Mouse (Mus musculus) cerebellum, postnatal 36 days (tissue): Measurements from ENCODE around the gene Madcam1.
"Not testable (repeated sequence)": the region's sequence is repeated elsewhere in the genome, so short reads cannot be mapped to it uniquely, and the experiment has no call there.

Experiments used
- DNase-seq, 2 experiments: peaks; one replicate each; pipeline ENCODE4 v3.0.0; 2021 to 2022; ENCODE audit warnings: mixed read lengths in 2 of 2

The Madcam1 gene

GRCm38 (mm10) chr10:79691986-79692548, 27.7 kb downstream of the Madcam1 start:
- no peak for DNase-seq

- no peak for DNase-seq
These were observed 29.4 kb downstream of the Madcam1 start for GRCm38 (mm10) chr10:79693580-79694378.

DNA sequence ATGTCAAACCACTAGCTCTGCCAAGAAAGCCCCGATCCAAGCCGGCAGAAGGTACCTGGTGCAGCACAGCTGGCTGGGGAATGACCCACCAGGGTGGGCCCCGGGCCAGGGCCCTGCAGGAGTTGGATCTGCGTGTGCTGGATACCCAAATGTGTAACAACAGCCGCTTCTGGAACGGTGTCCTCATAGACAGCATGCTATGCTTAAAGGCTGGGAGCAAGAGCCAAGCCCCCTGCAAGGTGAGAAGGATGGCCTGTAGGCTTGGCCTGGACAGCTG, 30.0 kb downstream of the Madcam1 start:
- DNase-seq, result no peak

DNA sequence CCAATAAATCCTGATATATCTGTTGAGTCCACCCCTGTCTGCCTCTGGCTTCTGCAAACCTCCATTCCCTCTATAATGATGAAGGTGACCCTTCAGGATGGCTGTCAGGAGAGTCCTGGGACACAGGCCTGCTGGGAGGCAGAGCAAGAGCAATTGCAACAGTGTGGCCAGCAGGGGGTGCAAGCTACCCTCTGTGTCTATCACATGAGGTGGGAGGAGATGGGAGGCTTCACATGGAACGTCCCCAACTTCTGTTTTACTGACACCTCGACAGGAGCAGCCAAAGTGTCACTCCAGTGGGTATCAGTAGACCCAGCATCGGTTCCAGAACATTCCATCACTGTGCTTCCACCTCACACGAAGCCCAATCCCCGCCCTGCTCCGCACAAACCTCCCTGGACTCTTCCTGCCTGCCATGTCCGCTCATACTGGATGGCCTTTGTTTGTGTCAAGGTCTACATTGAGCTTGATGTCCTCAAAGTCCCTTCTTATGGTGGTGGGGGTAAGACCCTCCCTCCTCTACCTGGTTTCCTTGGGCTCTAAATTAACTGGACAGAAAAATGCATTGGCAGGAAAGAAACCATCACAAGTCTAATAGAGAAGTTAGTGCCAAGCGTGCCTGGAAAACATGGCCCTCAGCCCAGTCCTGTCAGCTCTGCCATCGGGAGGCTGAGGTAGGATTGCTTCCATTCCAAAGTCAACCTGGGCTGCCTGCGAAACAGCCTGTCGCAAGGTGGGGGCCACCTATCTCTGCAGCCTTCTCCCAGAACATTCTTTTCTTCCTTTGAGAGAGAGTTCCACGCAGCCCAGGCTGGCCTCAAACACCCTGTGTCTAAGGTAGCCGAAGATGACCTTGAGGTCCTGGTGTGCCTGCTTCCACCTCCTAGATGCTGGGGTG, 31.1 kb downstream of the Madcam1 start:
- DNase-seq, result peak; percentile 76 to 86

DNA sequence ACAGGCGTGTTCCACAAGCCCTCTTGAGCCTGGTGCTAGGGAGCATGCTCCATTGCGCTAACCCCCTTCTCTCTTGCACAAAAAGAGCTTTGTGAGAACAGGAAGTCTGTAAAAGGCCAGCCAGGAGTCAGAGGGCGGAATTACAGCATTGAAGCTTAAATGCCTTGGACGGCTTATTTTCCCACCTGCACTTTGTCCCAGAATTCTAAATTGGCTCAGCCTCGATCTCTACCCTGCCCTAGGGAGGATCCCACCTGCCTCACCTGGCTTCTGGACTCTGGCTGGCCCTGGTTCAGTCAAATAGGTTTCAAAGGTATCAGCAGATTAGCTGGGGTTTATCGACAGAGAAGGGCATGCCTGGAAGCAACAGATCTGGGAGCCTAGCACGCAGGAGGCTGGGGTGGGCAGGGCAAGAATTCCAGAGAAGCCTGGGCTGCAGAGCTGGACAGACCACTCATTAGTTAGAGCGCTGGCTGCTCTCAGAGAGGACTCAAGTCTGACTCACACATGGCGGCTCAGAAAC, 31.8 kb downstream of the Madcam1 start:
- DNase-seq, result no peak

DNA sequence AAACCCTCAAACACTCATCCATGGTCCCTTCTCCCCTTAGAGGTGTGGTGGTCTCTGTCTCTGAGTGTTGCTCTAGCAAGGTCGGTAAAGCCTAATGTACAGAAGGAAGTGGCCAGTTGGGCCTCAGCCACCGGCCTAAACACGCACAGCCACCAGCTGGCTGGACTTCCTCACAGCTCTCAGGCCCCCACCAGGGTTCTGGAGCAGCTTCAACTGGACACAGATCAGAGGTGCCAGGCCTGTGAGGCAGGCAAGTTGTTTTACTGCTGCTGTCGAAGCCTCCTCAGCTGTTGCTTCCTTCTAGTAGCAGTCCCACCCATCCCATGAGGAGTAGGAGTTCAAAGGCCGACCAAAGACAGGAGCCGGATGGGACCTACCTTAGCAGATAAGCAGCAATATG, 33.6 kb downstream of the Madcam1 start:
- DNase-seq, result peak; percentile 90 to 92

DNA sequence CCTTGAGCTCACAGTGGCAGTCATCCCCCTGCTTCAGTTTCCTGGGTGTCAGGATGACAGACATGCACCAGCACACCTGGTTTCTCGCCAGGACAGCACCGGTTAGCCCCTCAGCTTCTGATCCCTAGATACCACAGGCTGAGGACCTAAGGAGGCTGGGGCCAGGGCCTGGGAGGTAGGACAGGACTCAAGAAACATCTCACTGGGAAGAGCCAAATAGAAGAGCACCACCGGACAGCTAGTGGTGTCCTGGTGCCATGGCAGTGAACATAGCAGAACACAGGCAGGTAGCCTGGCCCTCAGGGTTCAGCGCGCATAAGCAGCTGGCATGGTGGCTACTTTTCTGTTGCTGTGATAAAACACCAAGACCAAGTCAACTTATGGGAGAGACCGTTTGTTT, 34.1 kb downstream of the Madcam1 start:
- DNase-seq, result no peak

GRCm38 (mm10) chr10:79700676-79701075, 36.3 kb downstream of the Madcam1 start:
- no peak for DNase-seq

DNA sequence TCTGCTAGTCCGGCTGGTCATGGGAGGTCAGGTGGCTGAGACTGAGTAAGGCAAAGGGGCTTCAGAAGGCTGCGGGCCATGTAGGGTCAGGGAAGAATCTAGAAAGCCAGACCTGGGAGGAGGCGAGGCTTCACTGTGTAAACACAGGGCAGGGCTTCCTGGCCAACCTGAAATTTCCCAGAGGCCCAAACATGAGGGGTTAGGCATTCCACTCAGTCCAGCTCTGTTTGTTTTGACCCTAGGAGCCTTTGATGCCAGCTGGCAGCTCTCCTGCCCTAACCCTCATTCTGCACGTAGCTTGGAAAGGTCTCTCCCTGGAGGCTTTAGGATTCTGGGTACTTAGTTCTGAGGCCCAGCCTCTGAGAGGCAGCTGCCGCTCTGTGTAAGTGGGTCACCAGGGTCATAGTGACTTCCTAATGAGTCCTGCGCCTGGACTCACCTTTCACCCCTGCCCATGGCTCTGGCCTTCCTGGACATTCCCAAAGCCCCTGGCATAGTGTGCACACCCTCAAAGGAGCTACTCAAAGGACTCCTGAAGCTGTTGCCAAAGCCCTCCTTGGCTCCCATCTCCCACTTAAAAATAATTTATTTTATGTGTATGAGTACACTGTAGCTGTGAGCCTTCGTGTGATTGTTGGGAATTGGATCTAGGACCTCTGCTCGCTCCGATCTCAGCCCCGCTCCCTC, 37.2 kb downstream of the Madcam1 start:
- no peak for DNase-seq

DNA sequence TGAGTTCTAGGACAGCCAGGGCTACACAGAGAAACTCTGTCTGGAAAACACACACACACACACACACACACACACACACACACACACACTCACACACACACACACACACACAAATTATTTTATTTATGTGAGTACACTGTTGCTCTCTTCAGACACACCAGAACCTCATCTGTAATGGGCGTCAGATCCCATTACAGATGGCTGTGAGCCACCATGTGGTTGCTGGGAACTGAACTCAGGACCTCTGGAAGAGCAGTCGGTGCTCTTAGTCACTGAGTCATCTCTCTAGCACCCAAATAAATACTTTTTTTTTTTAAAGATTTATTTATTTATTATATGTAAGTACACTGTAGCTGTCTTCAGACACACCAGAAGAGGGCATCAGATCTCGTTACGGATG, 38.6 kb downstream of the Madcam1 start:
- DNase-seq, result not testable (repeated sequence)

- no peak for DNase-seq
These were observed 39.2 kb downstream of the Madcam1 start for GRCm38 (mm10) chr10:79703541-79703940.

DNA sequence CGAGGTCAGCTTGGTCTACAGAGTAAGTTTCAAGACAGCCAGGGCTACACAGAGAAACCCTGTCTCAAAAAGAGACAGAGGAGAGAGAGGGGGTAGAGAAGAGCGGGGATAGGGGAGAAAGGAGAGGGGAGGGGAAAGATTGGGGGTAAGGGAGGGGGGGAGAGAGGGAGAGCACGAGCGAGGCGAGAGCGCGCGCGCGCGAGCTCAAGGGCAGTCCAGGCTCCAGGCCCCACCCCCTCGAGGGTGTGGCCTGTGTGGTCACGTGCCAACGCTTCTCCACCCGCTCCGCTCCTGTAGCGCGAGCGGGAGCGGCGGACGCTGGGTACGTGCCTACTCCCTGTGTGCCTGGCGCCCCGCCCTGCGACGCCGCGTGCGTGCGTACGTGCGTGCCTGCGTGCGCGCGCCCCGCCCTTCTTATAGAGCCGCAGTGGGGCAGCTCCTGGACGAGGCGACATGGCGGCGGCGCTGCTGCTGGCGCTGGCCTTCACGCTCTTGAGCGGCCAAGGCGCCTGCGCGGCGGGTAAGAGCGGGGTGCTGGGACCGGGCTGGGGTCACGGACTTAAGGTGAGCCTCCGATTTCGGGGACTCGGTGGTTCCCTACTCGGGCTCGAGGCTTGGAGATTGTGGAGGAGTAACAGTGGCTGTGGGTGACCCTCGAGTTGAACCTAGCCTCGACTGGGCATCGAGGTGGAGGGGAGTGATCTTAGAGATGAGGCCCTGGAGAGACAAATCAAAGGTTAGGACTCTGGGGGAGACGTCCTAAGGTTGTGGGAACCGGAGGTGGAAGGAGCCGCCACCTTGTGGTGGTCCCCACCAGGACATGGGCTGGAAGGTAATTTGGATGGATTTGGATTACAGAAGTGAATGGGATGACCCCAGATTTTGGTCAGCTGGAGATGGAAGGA, 40.0 kb downstream of the Madcam1 start, which contains the start of gene Bsg:
TSS of gene Bsg (plus strand) at position 427 of the 905 bp plus-strand sequence.
- peak; percentile 98 to 100 for DNase-seq

DNA sequence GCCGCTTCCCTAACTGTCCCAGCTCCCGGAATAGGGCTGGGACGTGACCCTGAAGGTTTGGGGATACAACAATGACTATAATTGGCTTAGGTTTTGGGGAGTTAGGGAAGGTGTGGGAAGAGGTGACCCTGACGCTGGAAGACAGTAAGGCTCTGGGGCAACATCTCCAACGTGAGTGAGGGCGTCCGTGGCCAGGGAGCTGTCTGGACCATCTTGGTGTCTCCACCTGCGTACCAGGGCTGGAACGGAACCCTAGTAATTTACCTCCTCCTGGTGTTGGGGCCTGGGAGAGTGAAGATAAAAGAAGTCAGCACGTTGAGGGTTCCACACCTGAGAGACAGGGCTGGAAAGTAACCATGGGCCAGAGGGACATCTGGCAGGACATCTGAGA, 40.6 kb downstream of the Madcam1 start:
- DNase-seq, result no peak

DNA sequence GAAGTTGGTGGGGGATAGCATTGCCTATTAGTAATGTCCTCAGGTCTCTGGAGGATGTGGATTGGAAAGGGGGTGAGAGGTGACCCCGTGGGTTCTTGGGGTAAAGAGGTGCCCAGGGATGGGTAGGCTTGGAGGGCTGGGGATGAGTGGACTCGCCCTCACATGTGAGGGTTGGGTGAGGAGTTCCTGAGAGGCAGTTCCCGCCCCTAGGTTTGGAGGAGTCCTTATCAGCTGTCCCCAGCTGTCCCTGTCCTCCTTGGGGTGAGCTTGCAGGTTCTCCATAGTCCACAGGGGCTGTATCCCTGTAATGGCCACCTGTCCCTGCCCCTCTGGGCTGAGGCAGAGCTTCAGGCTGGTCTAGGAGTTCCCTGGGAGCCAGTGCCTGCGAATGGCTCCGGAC, 41.6 kb downstream of the Madcam1 start:
- DNase-seq, result no peak

DNA sequence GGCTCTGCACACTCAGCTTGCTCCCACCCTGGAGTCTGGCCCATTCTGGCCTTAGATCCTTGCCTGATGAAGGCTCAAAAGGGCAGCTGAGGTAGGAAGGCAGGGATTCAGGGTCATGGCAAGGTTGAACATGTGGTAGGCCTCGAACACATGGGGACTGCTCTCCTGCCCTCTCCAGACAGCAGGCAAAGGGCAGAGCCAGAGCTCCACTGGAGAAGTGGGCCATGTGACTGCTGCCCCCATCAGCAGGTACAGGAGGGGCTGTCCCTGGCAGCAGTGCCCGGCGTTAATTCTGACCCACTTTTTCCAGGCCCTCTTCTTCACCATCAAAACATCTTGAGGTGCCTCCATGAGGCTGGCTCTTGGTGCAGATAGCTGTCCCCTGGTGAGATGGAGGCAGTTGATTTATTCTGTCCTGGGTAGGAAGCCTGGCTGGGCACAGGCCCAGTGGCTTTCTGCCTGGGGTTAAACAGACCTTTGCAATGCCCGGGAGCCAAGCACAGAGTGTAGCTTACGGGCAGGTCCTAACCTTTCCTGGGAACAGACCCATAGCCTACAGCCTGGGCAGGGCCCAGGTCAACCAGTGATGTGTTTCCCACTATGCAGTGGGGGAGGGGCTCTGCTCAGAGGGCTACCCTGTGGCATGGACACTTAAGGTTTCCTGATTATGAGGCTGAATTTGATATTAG, 42.2 kb downstream of the Madcam1 start:
- peak; percentile 53 to 54 for DNase-seq

DNA sequence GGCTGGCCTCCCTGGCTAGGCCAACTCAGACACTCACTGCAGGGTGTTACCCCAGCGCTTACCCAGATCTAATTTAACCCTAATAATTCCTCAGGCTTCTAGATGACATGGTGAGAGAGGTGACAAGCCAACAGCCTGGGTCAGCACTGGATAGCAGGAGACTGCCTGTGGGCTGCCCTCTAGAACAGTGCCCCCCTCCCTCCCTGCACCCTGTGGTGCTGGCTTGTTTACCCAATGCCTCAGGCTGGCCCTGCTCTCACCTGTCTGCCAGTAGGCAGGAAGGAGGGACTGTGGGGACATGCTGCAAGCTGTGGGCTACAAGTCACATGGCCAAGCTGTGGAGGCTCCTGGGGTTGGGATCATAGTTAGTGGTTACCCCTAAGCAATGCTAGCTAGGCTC, 42.8 kb downstream of the Madcam1 start:
- DNase-seq, result peak; percentile 68 to 75

- DNase-seq, result no peak
These were observed 43.4 kb downstream of the Madcam1 start for GRCm38 (mm10) chr10:79707759-79708158.

DNA sequence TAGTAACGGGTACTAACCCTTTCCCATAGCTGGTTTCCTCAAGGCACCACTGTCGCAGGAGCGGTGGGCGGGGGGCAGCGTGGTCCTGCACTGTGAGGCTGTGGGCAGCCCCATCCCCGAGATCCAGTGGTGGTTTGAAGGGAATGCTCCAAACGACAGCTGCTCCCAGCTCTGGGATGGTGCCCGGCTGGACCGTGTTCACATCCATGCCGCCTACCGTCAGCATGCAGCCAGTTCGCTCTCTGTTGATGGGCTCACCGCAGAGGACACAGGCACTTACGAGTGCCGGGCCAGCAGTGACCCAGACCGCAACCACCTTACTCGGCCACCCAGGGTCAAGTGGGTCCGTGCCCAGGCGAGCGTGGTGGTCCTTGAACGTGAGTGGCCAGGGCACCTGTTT, 44.3 kb downstream of the Madcam1 start:
- no peak for DNase-seq

- DNase-seq, result no peak
These were observed 44.9 kb downstream of the Madcam1 start for GRCm38 (mm10) chr10:79709307-79709706.

DNA sequence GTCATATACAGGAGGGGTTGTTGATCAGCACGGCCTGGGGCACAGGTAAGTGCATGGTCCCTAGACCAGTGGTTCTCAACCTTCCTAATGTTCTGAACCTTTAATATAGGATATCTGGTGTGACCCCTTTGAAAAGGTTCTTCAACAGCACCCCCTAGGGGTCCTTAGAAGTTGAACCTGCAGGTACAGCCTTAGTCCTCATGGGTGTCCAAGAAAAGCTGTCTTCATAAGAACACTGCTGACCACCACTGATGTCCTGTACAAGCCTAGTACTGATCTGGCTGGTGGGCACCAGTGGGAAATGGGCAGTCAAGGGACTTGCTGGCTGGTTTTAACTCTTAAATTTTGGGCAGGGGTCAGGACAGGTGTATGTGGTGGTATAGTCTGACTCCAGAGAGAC, 47.7 kb downstream of the Madcam1 start:
- no peak for DNase-seq

GRCm38 (mm10) chr10:79712499-79713126, 48.3 kb downstream of the Madcam1 start:
- peak; percentile 86 for DNase-seq
